Mouse (Mus musculus) brain, embryonic 14.5 days (tissue): Measurements from ENCODE around the gene Map2k3.

Source experiments
- CTCF ChIP-seq: fragments of 200-500 bp; IDR thresholded peaks from 2 replicates; pipeline ENCODE4 v1.5.1; 2012; ENCODE audit warnings: inconsistent platforms, mild to moderate bottlenecking, moderate library complexity, borderline replicate concordance; ENCODE audit not compliant: insufficient read depth, insufficient read length; ENCODE audit errors: extremely low read depth
- POLR2A ChIP-seq: fragments of 200-500 bp; IDR thresholded peaks from 2 replicates; pipeline ENCODE4 v1.6.1; 2012; ENCODE audit warnings: mild to moderate bottlenecking, inconsistent platforms, borderline replicate concordance; ENCODE audit not compliant: poor library complexity, insufficient read depth, insufficient read length, severe bottlenecking; ENCODE audit errors: extremely low read depth

DNA sequence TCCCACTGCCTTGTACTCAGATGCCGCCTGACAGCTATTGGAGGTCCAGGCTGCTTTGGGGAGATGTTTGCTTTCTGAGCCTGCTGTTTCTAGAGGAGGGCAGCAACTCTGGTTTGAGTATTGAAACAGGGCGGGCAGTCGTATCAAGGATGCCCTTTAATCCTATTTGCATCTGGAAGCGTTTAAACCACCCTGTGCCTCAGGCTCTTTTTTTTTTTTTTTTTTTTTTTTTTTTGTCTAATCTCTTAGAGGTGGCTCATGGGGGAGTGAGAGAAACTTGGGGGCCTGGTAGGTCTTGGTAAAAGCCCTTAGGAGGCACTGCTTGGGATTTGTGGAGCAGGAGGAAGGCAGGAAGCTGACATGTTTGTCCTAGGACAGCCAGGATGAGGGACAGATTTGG is 13.2 kb downstream of the Map2k3 start:
- no peak for TF ChIP-seq CTCF
- no peak for TF ChIP-seq POLR2A
